Mouse (Mus musculus): ENCODE measurements around the gene Garnl3. TPM values are rescaled to one million over a fixed set of nuclear protein-coding genes. Genes with fewer than 3 reads are reported as not detected.

The Garnl3 gene
- polyA plus RNA-seq, 1 experiment from 2014 or later = 8.3 TPM

- 88% methylated on average over 4 of the region's 4 CpGs for WGBS
- H3K27ac ChIP-seq (ENCODE audit: low read length) = no peak overlapping the region
- no peaks in the 10 kb centered on the region for H3K27me3 ChIP-seq (ENCODE audit: control insufficient read depth, insufficient read depth, low read length)
- H3K4me2 ChIP-seq (ENCODE audit: low read depth, low read length) = no peak overlapping the region
- H3K9me3 ChIP-seq (replicated peaks; ENCODE audit: control insufficient read depth, low read length) = no peaks in the 10 kb centered on the region
- no peaks in the 10 kb centered on the region for H3K4me1 ChIP-seq (ENCODE audit: control insufficient read depth, insufficient read depth, low read length)
- peaks cover 30% of the 10 kb centered on the region for H3K36me3 ChIP-seq (ENCODE audit: control insufficient read depth, insufficient read depth)
- H3K9ac ChIP-seq (ENCODE audit: low read length) = no peak overlapping the region
- ATAC-seq (replicated peaks; ENCODE audit: extremely low read depth, insufficient read depth, low FRiP score) = no peak
- H3K4me3 ChIP-seq (ENCODE audit: low read length) = no peak overlapping the region
Observed at GRCm38 (mm10) chr2:32940483-32940882, 191.0 kb downstream of the Garnl3 start.

GRCm38 (mm10) chr2:32939418-32939817 is 192.0 kb downstream of the Garnl3 start:
- H3K27ac ChIP-seq (ENCODE audit: low read length) = no peak overlapping the region
- no peaks in the 10 kb centered on the region for H3K27me3 ChIP-seq (ENCODE audit: control insufficient read depth, insufficient read depth, low read length)
- H3K4me2 ChIP-seq (ENCODE audit: low read depth, low read length) = no peak overlapping the region
- no peak overlapping the region for H3K4me3 ChIP-seq (ENCODE audit: low read length)
- no peaks in the 10 kb centered on the region for H3K4me1 ChIP-seq (ENCODE audit: control insufficient read depth, insufficient read depth, low read length)
- ATAC-seq (replicated peaks; ENCODE audit: extremely low read depth, insufficient read depth, low FRiP score) = no peak
- 79% methylated on average over 5 of the region's 5 CpGs for WGBS
- H3K36me3 ChIP-seq (ENCODE audit: control insufficient read depth, insufficient read depth) = peaks cover 20% of the 10 kb centered on the region; the same call in 1 of the 2 replicates
- H3K9me3 ChIP-seq (replicated peaks; ENCODE audit: control insufficient read depth, low read length) = no peaks in the 10 kb centered on the region
- no peak overlapping the region for H3K9ac ChIP-seq (ENCODE audit: low read length)

- no peak overlapping the region for H3K4me3 ChIP-seq (ENCODE audit: low read length)
- no peaks in the 10 kb centered on the region for H3K9me3 ChIP-seq (replicated peaks; ENCODE audit: control insufficient read depth, low read length)
- ATAC-seq (replicated peaks; ENCODE audit: extremely low read depth, insufficient read depth, low FRiP score) = no peak
- H3K4me1 ChIP-seq (ENCODE audit: control insufficient read depth, insufficient read depth, low read length) = no peaks in the 10 kb centered on the region
- no peak overlapping the region for H3K9ac ChIP-seq (ENCODE audit: low read length)
- no peak overlapping the region for H3K4me2 ChIP-seq (ENCODE audit: low read depth, low read length)
- H3K36me3 ChIP-seq (ENCODE audit: control insufficient read depth, insufficient read depth) = peaks cover 19% of the 10 kb centered on the region; the same call in 1 of the 2 replicates
- 83% methylated on average over 5 of the region's 5 CpGs for WGBS
- no peak overlapping the region for H3K27ac ChIP-seq (ENCODE audit: low read length)
- H3K27me3 ChIP-seq (ENCODE audit: control insufficient read depth, insufficient read depth, low read length) = no peaks in the 10 kb centered on the region
Observed at GRCm38 (mm10) chr2:32938741-32939140, 192.7 kb downstream of the Garnl3 start.

Other genes with a start within 250 kb of the Garnl3 start
- 90.1 and 92.2 TPM in 2 replicates for gene Rpl12, start 170.1 kb downstream of the Garnl3 start, polyA plus RNA-seq (2015; fragmentation: Nextera tagmentation; extraction: Ambion mirVana)
- 8.2 and 8.8 TPM in 2 replicates for gene Lrsam1, start 170.0 kb downstream of the Garnl3 start, polyA plus RNA-seq (2015; fragmentation: Nextera tagmentation; extraction: Ambion mirVana)
- gene Slc2a8, start 149.6 kb downstream of the Garnl3 start, polyA plus RNA-seq (2015; fragmentation: Nextera tagmentation; extraction: Ambion mirVana) = 24.3 and 25.4 TPM in 2 replicates
- 75.1 and 76.4 TPM in 2 replicates for gene Angptl2, start 84.4 kb upstream of the Garnl3 start, polyA plus RNA-seq (2015; fragmentation: Nextera tagmentation; extraction: Ambion mirVana)
- 4.6 and 5.3 TPM in 2 replicates for gene Ralgps1, start 239.8 kb upstream of the Garnl3 start, polyA plus RNA-seq (2015; fragmentation: Nextera tagmentation; extraction: Ambion mirVana)